Mouse (Mus musculus) brain, embryonic 14.5 days (tissue): Measurements from ENCODE around the gene Izumo4. TPM values are rescaled to one million over a fixed set of nuclear protein-coding genes. Genes with fewer than 3 reads are reported as not detected.

Experiments used
- DNase-seq: peaks from one replicate; pipeline ENCODE4 v3.0.0-alpha.2; 2011; ENCODE audit warnings: low read depth
- CTCF ChIP-seq: fragments of 200-500 bp; IDR thresholded peaks from 2 replicates; pipeline ENCODE4 v1.5.1; 2012; ENCODE audit warnings: inconsistent platforms, mild to moderate bottlenecking, moderate library complexity, borderline replicate concordance; ENCODE audit not compliant: insufficient read depth, insufficient read length; ENCODE audit errors: extremely low read depth
- POLR2A ChIP-seq: fragments of 200-500 bp; IDR thresholded peaks from 2 replicates; pipeline ENCODE4 v1.6.1; 2012; ENCODE audit warnings: mild to moderate bottlenecking, inconsistent platforms, borderline replicate concordance; ENCODE audit not compliant: poor library complexity, insufficient read depth, insufficient read length, severe bottlenecking; ENCODE audit errors: extremely low read depth
- polyA plus RNA-seq: library from polyadenylated mRNA; depleted of rRNA; stranded (reverse); fragments of >200 nt; gene quantifications from 2 replicates; pipeline ENCODE4 v1.2.3, GENCODE M21; 2012

The Izumo4 gene
- polyA plus RNA-seq, 1 experiment, result 47.6 TPM

DNA sequence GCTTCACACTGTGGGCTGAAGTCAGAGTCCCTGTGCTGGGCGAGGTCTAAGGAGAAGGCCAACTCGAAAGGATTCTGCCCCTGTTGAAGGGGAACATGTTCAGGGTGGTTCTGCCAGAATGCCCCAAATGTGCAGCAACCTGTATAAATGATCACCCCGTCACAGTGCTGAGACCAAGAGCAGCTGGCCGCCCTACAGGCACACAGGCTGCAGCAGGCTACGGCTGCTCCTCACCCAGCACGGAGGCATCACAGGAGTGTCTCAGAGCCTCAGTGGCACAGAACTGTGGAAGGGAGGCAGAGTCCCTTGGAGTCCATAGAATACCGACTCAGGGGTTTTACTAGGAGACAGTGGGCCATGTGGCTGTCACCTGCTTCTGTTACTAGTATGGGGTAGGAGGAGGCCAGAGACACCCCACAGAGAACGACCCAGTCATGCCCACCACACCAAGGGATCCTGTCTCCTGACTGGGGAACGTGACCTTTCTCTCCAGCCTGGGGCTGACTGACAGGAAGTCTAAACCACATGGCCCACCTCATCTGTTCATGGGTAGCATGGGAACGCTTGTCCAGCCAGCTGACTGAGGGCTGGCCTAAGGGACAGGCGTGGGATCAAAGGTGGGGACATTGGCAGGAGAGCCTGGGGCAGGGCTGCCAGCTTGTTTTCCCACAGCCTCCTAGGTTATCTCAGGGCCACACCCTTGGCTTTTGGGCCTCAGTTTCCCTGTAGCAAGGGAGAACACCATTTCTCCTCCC is 29.9 kb upstream of the Izumo4 start:
- TF ChIP-seq CTCF (no peak), POLR2A (no peak)
- no peak for DNase-seq

DNA sequence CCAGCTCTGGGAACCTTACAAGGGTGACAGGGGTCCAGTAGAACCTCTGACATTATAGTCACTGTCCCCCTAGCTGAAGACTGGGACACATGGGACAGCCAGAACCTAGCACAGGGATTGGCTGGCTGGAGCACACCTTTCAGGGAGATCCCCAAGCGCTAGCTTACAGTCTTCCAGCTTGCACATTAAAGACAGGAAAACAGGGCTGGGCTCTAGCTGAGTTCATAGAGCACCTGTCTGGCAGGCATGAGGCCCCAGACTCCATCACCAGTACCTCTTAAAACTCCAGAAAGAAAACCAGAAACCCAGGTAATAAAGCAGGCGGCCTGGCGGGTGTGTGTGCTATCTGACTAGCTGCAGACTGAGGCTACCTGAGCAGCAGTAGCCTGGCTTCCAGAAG is 28.3 kb upstream of the Izumo4 start:
- DNase-seq, result no peak
- TF ChIP-seq CTCF (no peak), POLR2A (no peak)

DNA sequence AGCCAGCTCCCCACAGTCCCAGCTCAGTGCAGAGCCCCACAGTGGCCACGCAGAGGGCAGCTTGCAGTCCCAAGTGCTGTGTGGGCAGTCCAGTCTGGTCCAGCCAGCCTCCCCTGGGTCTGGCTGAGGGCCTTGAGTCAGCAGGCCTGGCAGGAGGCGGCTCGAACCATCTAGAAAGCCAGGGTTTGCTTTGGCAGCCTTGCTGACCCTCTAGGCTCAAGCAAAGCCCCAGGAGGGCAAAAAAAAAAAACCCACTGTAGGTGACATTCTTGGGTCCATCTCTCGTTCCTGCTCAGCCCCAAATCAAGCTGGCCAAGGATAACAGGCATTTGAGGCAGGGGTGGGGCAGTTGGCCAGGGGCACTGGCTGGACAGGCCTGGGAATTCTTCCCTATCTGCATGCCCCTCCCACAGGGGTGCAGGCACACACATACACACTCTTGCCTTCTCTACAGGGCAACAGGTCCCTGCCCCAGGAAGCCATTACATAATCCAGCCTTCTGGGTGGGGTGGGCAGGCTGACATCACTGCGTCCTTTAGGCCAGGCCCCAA is 27.7 kb upstream of the Izumo4 start:
- DNase-seq, result no peak
- TF ChIP-seq POLR2A (no peak), CTCF (no peak)

DNA sequence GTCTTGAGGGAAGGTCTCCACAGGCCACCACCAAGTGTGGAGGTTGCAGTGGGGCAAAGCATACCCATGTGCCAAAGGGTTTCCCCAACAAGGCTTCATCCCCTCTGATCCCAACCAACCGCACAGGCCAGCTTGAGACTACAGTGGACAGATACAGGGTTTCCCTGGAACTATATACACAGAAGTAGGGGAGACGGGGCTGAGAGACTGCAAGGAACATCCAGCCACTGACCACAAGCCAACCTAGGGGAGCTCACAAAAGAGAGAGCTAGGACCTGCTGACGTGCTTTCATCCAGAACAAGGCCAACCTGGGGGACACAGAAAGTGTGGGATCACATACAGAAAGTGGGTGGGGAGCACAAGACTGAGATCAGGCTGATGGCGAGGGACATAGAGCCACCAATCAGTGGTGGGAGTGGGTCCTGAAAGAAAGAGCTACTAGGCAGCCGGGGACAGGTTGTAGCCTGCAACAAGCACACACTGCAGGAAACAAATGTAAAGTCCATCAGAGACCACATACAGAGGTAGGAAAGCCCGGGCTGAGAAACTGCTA is 27.1 kb upstream of the Izumo4 start:
- no peak for DNase-seq
- TF ChIP-seq POLR2A, result no peak
- TF ChIP-seq CTCF, result no peak

DNA sequence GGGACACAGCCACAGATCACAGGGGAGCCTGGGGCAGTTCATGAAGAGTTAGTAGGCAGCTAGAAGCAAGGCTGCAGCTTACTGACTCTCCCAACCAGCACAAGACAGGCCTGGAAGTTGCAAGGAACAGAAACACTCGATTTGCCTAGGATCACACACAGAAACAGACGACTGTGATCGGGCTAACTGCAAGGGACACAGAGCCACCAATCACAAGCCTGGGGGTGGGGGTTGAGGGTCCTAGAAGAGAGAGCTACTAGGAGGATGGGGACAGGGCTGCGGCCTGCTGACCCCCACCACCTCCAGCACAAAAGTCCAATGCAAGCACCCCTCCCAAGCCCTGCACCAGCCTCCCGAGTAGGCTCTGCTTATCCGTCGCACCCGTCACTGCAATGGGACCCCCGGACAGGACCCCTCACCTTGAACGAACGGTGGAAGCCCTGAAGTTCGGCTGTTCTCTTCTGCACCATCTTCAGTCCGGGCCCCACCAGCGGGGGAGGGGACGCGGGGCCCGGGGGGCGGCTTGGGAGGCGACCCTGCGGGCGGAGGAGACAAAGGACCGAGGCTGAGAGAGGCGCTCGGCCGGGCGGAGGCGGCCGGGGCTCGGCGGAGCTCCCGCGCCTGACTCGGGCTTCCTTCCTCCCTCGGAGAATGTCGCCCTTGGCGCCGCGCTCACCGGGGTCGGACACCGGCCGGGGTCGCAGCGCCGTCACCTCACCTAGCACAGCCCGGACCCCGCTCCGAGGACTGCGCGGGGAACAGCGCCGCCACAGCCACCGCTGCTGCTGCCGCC is 26.4 kb upstream of the Izumo4 start:
- TF ChIP-seq CTCF (no peak), POLR2A (no peak)
- peak; percentile 53 for DNase-seq

DNA sequence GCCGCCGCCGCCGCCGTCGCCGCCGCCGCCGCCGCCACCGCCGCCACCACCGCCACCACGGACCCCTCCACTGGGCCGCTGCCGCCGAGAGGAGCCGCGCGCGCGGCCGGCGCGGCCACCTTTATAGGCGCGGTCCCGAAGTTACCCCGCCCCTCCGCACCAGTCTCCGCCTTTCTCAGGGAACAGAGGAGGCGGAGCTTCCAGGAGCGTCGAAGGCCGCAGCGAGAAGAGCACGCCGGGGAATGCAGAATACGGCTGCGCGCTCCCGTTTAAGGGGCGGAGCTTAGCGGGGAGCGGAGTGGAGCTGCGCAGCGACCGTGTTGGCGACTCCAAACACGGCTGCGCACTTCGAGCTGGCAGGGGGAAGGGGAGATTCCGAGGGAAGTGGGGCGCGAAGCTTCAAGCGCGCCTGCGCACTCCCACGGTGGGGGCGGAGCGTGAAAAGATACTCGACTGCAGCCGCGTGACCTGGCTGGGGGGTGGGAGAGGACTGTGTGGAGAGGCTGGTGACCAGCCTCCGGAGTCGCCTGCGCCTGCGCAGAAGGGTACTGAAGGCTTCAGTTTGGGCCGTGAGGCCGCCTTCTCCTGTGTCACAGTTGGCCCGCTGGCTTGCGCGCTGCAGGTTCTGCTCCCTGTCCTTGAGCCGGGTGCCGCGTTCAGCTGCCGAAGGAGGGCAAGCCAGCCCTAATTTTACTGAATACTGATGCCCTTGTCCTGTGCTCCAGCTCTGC is 25.6 kb upstream of the Izumo4 start:
- peak; percentile 100 for DNase-seq
- TF ChIP-seq CTCF (no peak), POLR2A (peak; percentile 100)

DNA sequence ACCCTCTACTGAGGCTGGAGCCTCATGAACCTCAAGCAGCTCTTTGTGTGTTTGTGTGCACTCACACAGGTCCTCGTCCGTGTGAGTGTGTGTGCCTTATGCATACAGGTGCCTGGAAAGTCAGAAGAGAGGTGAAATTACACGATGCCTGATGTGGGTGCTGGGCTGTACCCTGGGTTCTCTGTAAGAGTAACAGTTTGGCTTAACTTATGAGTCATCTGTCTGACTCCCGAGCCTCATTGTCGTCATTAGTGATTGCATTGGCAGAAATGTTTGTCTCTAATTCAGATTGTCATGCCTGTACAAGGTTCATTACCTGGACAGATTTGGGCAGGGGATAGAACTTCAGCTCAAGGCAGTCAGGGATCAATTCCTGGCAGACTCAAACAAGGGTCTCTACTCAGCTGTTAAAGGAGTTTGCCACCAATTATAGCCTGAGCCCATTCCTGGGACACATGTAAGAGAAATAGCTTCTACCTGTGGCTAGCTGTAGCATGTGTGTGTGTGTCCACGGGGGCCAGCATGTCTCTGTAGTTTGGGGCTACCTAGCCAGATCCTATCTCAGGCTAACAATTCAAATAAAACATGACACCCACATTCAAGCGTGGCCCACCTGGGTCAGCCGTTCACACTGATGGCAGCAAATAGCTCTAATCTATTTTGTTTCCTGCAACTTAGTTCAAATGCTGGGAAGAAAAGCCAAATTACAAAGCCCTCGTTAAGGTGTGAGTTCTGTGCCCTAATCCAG is 24.7 kb upstream of the Izumo4 start:
- no peak for TF ChIP-seq POLR2A
- TF ChIP-seq CTCF, result no peak
- no peak for DNase-seq

DNA sequence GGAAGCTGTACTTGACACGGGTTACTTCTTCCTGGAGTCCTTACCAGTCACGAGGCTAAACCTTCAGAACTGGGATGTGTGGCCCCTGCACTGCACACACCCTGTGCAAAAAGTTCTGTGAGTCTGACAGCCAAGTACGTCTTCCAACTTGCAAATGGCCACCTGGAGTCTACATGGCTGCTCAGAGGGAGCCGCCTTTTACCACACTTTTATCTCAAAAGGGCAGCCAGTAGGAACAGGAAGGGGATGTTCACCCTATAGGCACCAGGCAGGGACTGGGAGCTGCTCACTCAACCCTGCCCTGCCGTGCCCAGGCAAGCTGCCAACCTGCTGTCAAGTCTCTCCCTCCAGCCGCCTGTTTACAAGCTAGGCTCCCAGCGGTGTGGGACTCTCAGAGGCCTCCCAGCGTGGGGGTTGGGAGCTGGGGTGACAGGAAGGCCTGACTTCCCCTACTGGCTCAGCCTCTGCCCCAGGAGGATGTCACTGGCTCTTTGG is 24.0 kb upstream of the Izumo4 start, which contains the start of gene Mknk2:
TSS of gene Mknk2 (minus strand) at position 171 of the 495 bp plus-strand sequence.
- peak; percentile 96 for DNase-seq
- no peak for TF ChIP-seq POLR2A
- TF ChIP-seq CTCF, result no peak

DNA sequence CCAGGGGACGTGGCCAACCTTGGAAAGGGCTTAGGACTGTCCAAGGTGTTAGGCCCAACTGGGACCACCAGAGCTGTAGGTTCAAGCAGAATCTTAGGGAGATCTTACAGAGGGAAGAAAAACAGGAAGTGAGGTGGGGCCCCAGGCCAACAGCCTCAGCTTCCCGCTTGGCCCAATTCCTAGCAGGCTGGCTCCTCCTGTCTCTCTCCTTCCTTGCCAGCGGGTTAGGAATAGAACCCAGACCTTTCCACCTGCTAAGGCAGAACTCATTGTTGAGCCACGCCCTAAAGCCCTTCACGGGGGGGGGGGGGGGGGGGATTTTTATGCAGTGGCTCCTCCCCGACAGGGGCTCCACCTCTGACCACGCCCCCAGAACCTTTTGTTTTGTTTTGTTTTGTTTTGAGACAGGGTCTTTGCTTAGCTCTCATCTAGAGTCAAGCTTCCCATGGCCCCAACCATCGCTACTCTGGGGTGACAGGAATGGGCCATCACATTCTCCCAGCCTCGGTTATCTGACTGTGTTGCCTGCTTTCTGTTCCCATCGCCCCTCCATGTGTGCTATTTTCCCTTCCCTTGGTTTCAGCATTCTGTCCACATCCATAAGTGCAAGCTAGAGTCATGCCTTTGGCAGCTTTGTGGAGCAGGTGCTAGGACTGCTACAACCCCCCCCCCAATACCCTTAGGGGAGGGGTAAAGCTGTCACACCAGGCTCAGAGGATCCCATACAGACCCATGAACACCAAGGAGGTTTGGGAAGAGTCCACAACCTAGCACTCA is 23.2 kb upstream of the Izumo4 start:
- DNase-seq, result peak; percentile 62
- TF ChIP-seq CTCF, result no peak
- no peak for TF ChIP-seq POLR2A
